Mouse (Mus musculus): ENCODE measurements around the gene Klhl21. TPM values are rescaled to one million over a fixed set of nuclear protein-coding genes. Genes with fewer than 3 reads are reported as not detected.
"Not testable (repeated sequence)": the region's sequence is repeated elsewhere in the genome, so short reads cannot be mapped to it uniquely, and the experiment has no call there.

Gene Klhl21
- total and polyA plus RNA-seq, 3 experiments = 50.4 to 93.5 (median 69.9) TPM

GRCm38 (mm10) chr4:152027524-152027923 lies 18.9 kb downstream of the Klhl21 start, which contains the start of gene Zbtb48:
TSS of gene Zbtb48 (minus strand) at chr4:152027671.
- under 1% methylated on average over 34 of the region's 35 CpGs for WGBS
- intact Hi-C loops (cut with DNase I) = loop anchor here (2.0 to 10.0 kb wide), 2 partner anchors 47 to 267 kb away; partner anchors contain the start of genes Hes3 and Icmt

GRCm38 (mm10) chr4:152028456-152028855 lies 19.9 kb downstream of the Klhl21 start:
- H3K4me1 ChIP-seq (ENCODE audit: control insufficient read depth, insufficient read depth, low read length) = peaks cover 11% of the 10 kb centered on the region
- H3K27me3 ChIP-seq (ENCODE audit: control insufficient read depth, insufficient read depth, low read length) = no peaks in the 10 kb centered on the region
- WGBS = 57% methylated on average over 15 of the region's 15 CpGs
- no peaks in the 10 kb centered on the region for H3K36me3 ChIP-seq (ENCODE audit: control insufficient read depth, insufficient read depth, low read length)
- DNase-seq = no peak
- no peaks in the 10 kb centered on the region for H3K79me2 ChIP-seq (replicated peaks; ENCODE audit: control insufficient read depth, insufficient read depth, low read length)
- no peak overlapping the region for H3K27ac ChIP-seq
- intact Hi-C loops (cut with DNase I) = loop anchor here (10.0 kb wide), 1 partner anchor 266 kb away; the partner anchor contains the start of genes Hes3 and Icmt
- no peak overlapping the region for H3K9ac ChIP-seq (ENCODE audit: low read depth, low read length)
- no peak overlapping the region for H3K4me3 ChIP-seq
- TF ChIP-seq EP300 (IDR thresholded peaks at IDR 0.05; ENCODE audit: insufficient read depth, low read depth, low read length) (no peak), CTCF (IDR thresholded peaks at IDR 0.05) (no peak), POLR2A (IDR thresholded peaks at IDR 0.05; ENCODE audit: insufficient read depth, low read depth, low read length) (no peak)

More at GRCm38 (mm10) chr4:152027524-152027923, 18.9 kb downstream of the Klhl21 start, which contains the start of gene Zbtb48:
- DNase-seq = peak; percentile 96 to 99
- H3K27me3 ChIP-seq (ENCODE audit: control insufficient read depth, insufficient read depth, low read length) = no peaks in the 10 kb centered on the region
- H3K36me3 ChIP-seq (ENCODE audit: control insufficient read depth, insufficient read depth, low read length) = no peaks in the 10 kb centered on the region
- H3K9ac ChIP-seq (ENCODE audit: low read depth, low read length) = peak within 1 kb of the TSS; percentile 89
- no peaks in the 10 kb centered on the region for H3K79me2 ChIP-seq (replicated peaks; ENCODE audit: control insufficient read depth, insufficient read depth, low read length)
- peak within 1 kb of the TSS; percentile 79 for H3K27ac ChIP-seq
- TF ChIP-seq CTCF (IDR thresholded peaks at IDR 0.05) (no peak), POLR2A (IDR thresholded peaks at IDR 0.05; ENCODE audit: insufficient read depth, low read depth, low read length) (peak; percentile 88), EP300 (IDR thresholded peaks at IDR 0.05; ENCODE audit: insufficient read depth, low read depth, low read length) (0 out of 2 replicates have a peak, but pooled peaks have one; percentile 69)
- peaks cover 11% of the 10 kb centered on the region for H3K4me1 ChIP-seq (ENCODE audit: control insufficient read depth, insufficient read depth, low read length)
- peak within 1 kb of the TSS; percentile 78 for H3K4me3 ChIP-seq

- 36% methylated on average over 5 of the region's 5 CpGs for WGBS
- no peaks in the 10 kb centered on the region for H3K36me3 ChIP-seq (ENCODE audit: control insufficient read depth, insufficient read depth, low read length)
- no peaks in the 10 kb centered on the region for H3K79me2 ChIP-seq (replicated peaks; ENCODE audit: control insufficient read depth, insufficient read depth, low read length)
- intact Hi-C loops (cut with DNase I) = loop anchor here (10.0 kb wide), 1 partner anchor 266 kb away; the partner anchor contains the start of genes Hes3 and Icmt
- DNase-seq = no peak
- peak; percentile 70 for TF ChIP-seq CTCF (IDR thresholded peaks at IDR 0.05)
- no peak for TF ChIP-seq EP300 (IDR thresholded peaks at IDR 0.05; ENCODE audit: insufficient read depth, low read depth, low read length)
- peaks cover 11% of the 10 kb centered on the region for H3K4me1 ChIP-seq (ENCODE audit: control insufficient read depth, insufficient read depth, low read length)
- no peak overlapping the region for H3K27ac ChIP-seq
- H3K27me3 ChIP-seq (ENCODE audit: control insufficient read depth, insufficient read depth, low read length) = no peaks in the 10 kb centered on the region
- H3K4me3 ChIP-seq = no peak overlapping the region
- no peak overlapping the region for H3K9ac ChIP-seq (ENCODE audit: low read depth, low read length)
These were observed 20.5 kb downstream of the Klhl21 start for GRCm38 (mm10) chr4:152029087-152029486.

GRCm38 (mm10) chr4:152029997-152030396 lies 21.4 kb downstream of the Klhl21 start:
- intact Hi-C loops (cut with DNase I) = loop anchor here (10.0 kb wide), 1 partner anchor 265 kb away; the partner anchor contains the start of genes Hes3 and Icmt
- Histone ChIP-seq H3K27ac (no peak overlapping the region), H3K36me3 (ENCODE audit: control insufficient read depth, insufficient read depth, low read length) (no peaks in the 10 kb centered on the region), H3K9ac (ENCODE audit: low read depth, low read length) (no peak overlapping the region), H3K4me1 (ENCODE audit: control insufficient read depth, insufficient read depth, low read length) (peaks cover 11% of the 10 kb centered on the region), H3K79me2 (replicated peaks; ENCODE audit: control insufficient read depth, insufficient read depth, low read length) (no peaks in the 10 kb centered on the region), H3K27me3 (ENCODE audit: control insufficient read depth, insufficient read depth, low read length) (no peaks in the 10 kb centered on the region), H3K4me3 (no peak overlapping the region)
- no peak for DNase-seq
- WGBS = 79% methylated on average over 4 of the region's 4 CpGs
- no peak for TF ChIP-seq CTCF (IDR thresholded peaks at IDR 0.05)
- TF ChIP-seq POLR2A (IDR thresholded peaks at IDR 0.05; ENCODE audit: insufficient read depth, low read depth, low read length) = no peak
- no peak for TF ChIP-seq EP300 (IDR thresholded peaks at IDR 0.05; ENCODE audit: insufficient read depth, low read depth, low read length)

- H3K4me1 ChIP-seq (ENCODE audit: control insufficient read depth, insufficient read depth, low read length) = peaks cover 2% of the 10 kb centered on the region
- no peak for TF ChIP-seq EP300 (IDR thresholded peaks at IDR 0.05; ENCODE audit: insufficient read depth, low read depth, low read length)
- WGBS = 86% methylated on average over 13 of the region's 13 CpGs
These were observed 24.3 kb downstream of the Klhl21 start for GRCm38 (mm10) chr4:152032922-152033321.

GRCm38 (mm10) chr4:152036464-152036863 lies 27.9 kb downstream of the Klhl21 start:
- TF ChIP-seq CTCF (IDR thresholded peaks at IDR 0.05) = peak; percentile 55
- H3K36me3 ChIP-seq (ENCODE audit: control insufficient read depth, insufficient read depth, low read length); intact Hi-C loops (cut with DNase I); DNase-seq; H3K79me2 ChIP-seq (replicated peaks; ENCODE audit: control insufficient read depth, insufficient read depth, low read length); H3K27me3 ChIP-seq (ENCODE audit: control insufficient read depth, insufficient read depth, low read length); H3K27ac ChIP-seq; H3K9ac ChIP-seq (ENCODE audit: low read depth, low read length); H3K4me1 ChIP-seq (ENCODE audit: control insufficient read depth, insufficient read depth, low read length); H3K4me3 ChIP-seq: not testable (repeated sequence)
- 89% methylated on average over 6 of the region's 6 CpGs for WGBS

More at GRCm38 (mm10) chr4:152032922-152033321, 24.3 kb downstream of the Klhl21 start:
- H3K27me3 ChIP-seq (ENCODE audit: control insufficient read depth, insufficient read depth, low read length) = no peaks in the 10 kb centered on the region
- no peaks in the 10 kb centered on the region for H3K36me3 ChIP-seq (ENCODE audit: control insufficient read depth, insufficient read depth, low read length)
- no peaks in the 10 kb centered on the region for H3K79me2 ChIP-seq (replicated peaks; ENCODE audit: control insufficient read depth, insufficient read depth, low read length)
- H3K4me3 ChIP-seq = no peak overlapping the region
- no peak for DNase-seq
- intact Hi-C loops (cut with DNase I) = no loop called here
- no peak overlapping the region for H3K9ac ChIP-seq (ENCODE audit: low read depth, low read length)
- H3K27ac ChIP-seq = no peak overlapping the region
